Mouse (Mus musculus): Measurements from ENCODE around the gene Il17f.
A peak's percentile ranks its signal among the peaks of the same experiment; 100 is the strongest.
"Not testable (repeated sequence)": the region's sequence is repeated elsewhere in the genome, so short reads cannot be mapped to it uniquely, and the experiment has no call there.

Gene Il17f

DNA sequence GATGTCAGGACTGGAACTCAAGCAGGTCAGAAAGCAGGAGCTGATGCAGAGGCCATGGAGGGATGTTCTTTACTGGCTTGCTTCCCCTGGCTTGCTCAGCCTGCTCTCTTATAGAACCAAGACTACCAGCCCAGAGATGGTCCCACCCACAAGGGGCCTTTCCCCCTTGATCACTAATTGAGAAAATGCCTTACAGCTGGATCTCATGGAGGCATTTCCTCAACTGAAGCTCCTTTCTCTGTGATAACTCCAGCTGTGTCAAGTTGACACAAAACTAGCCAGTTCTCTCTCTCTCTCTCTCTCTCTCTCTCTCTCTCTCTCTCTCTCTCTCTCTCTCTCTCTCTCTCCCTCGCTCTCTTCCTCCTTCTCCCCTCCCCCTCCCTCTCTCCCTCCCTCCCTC lies at the start of gene Il17f:
TSS of gene Il17f (minus strand) at position 101 of the 400 bp plus-strand sequence.
- not testable (repeated sequence) for DNase-seq

DNA sequence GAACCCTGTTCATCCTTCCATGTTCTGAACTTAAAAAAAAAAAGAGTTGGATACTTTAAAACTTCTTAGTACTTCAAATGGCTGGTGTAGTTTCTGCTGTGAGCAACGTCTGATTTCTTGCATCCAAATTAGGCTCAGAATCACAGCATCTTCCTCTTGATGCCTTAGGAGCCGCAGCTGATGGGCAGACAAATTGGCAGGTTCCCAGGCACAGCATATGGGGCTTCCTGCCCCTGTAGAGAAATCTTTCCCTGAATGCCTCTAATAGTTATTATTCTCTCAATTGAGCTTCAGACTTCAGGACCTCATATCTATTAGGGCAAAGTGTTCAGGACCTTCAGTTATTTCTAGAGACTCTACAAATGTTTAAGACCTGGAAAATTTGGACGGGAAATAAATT lies 49.5 kb upstream of the Il17f start:
- DNase-seq: no peak

DNA sequence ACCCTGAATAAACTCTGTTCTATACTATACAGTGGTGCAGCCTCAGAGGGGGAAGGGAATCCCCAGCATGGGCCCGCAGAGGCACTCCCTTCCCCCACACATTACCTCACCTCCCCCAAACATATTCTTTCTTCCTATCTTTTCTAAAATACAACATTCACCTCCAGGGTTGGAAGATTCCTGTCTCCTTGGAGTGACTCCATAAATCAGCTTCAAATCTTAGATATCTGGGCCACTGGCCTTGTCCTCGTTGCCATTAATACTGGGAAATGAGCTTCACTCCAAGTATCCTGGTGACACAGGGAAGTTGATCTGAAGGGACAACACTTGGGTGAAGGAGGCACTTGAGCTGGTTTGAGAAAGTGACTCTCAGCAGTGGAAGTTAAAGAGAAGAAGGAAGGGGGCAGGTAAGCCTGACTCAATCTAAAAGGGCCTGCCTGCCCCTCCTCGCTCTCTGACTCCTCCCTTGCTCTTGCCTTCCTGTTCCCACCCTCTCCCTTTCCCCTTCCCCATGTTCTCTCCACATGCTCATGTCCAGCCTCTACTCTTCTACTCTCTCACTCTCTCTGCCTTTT lies 46.2 kb upstream of the Il17f start:
- no peak for DNase-seq

DNA sequence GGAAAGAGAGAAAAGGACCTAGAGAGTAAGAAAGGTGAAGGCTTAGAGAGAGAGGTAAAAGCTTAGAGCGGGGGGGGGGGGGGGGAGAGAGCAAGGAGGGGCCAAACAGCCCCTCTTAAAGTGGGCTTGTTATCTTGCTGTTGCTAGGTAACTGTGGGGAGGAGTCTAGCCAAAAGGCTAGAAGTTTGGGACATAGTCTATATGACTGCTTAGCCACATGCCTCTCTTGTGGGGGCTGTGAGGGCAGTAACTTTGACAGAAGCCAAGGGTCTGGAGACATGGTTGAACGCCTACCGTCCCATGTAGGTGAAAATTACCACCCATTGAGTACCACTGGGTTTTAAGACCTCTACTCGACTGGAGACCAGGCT lies 42.7 kb upstream of the Il17f start:
- DNase-seq: no peak

DNA sequence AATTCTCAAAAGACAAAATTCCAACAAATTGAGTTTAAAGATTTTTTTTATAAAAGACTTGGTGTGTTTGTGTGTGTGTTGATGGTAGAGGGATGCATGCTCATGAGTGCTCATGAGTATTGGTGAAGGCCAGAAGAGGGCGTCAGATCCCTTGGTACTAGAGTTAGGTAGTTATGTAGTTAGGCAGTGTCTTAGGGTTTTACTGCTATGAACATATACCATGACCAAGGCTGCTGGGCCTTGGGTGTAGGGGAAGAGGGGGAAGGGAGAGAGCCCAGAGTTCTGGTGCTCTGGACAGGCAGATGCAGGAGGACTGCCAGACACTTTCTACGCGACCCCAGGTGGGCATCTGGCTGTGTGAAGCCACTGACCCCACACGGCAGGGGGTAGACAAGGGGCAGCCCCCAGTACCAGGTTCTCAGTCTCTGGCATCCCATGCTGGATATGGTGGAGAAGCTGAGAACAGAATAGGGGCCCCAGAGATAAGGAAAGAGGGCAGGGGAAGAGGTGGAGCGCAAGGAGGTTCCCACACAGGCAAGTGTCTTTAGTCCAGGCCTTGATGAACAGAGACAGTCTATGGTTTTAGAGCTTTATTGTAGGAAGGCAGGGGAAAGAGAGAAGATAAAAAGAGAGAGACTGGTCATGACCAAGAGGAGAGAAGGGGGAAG lies 42.2 kb upstream of the Il17f start:
- no peak for DNase-seq

DNA sequence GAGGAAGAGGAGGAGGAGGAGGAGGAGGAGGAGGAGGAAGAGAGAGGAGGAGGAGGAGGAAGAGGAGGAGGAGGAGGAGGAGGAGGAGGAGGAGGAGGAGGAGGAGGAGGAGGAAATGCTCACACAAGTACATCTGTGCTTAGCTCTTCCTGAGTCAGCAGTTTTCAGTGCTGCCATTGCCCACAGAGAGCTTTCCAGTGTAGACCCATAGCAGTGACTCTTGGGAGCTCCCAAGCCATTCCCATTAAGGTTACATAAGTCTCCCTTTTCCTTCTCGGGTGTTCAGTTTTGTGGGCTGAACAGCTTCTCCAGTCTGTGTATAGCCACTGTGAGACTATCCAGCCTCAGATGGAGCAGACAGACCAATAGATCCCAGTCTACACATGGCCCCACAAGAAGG lies 40.1 kb upstream of the Il17f start:
- no peak for DNase-seq

DNA sequence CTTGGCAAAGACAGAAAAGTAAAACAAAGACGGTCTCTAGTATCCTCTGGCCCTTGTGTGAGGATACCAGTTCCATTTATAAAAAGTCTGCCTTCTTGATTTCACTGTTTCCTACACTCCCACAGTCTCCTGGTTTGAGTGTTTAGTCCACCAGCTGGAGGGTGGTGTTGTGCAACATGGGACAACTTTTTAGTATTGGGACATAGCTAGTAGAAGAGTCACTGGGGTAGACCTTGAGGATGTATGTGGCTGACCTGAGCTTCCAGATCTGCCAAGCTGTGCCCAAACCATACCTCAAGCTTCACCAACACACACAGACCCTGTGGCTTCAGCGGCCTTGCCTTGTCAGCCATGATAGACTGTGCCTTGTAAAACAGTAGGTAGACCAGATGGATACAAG lies 37.6 kb upstream of the Il17f start:
- no peak for DNase-seq

DNA sequence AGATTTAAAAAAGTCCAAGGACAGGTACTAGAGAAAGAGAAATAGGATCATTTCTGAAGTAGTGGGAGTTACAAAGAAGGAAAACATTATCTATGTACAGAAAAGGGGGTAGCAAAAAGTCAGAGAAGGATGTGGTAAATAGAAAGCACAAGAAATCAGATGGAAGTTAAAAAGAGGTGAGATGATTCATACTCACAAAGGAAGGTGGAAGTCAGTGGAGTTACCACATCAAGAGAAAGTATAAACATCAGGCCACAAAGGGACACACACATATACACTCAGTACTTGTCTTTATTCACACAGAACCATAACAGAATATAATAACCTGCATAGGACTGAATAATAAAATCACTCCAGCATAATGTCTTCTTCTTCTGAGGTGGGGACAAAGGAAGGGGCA lies 34.6 kb upstream of the Il17f start:
- no peak for DNase-seq

DNA sequence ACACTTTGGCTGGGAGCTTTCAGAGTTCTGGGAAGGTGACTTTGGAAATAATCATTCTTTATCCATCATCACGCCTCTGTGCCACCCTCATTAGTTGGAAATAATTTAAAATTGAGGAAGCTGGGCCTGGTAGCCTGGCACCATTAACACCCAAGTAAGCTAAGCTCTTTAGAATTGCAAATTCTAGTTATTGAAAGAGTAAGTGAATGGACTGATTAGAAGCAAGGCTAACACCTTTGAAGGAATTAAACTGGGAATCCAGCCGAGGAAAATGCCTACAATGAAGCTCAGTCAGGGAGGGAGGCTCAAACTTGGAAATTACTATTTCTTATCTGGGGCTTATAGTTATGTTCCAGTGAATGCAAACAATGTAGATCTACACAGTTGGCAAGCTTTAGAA lies 33.5 kb upstream of the Il17f start:
- no peak for DNase-seq

DNA sequence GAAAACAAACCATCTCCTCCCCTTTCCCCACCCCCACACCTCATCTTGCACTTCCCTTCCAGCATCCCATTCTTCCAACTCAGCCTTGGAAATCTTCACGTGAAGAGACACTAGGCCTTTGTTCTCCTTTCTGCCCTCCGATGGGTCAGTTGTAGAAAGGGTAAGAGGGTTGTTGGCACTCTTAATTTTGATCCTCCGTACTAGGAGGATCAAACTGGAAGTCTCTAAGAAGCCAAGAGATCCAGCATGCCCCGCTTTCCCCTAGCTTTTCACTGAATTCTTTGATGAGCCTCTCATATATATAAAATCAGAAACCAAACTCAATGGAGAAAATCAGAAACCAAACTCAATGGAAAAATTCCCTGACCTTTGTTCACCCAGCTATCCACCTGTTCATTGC lies 33.1 kb upstream of the Il17f start:
- DNase-seq: no peak

DNA sequence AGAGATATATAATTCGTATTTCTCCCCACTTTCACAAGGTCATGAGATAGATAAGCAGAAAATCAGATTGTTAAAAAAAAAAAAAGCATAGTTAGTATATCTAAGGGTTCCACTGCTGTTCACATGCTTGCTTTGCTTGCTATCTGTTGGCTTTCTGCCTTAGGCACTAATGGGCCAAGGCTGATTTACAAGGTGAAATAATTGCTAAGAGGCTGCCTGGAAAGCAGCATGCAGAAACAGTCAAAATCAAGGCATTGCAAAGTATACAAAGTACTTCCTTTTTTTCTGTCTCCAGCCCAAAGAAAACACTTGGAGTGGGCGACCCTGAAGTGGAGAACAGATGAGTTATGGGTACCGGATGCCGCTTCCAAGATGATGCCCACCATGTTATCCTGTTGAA lies 30.5 kb upstream of the Il17f start:
- no peak for DNase-seq

DNA sequence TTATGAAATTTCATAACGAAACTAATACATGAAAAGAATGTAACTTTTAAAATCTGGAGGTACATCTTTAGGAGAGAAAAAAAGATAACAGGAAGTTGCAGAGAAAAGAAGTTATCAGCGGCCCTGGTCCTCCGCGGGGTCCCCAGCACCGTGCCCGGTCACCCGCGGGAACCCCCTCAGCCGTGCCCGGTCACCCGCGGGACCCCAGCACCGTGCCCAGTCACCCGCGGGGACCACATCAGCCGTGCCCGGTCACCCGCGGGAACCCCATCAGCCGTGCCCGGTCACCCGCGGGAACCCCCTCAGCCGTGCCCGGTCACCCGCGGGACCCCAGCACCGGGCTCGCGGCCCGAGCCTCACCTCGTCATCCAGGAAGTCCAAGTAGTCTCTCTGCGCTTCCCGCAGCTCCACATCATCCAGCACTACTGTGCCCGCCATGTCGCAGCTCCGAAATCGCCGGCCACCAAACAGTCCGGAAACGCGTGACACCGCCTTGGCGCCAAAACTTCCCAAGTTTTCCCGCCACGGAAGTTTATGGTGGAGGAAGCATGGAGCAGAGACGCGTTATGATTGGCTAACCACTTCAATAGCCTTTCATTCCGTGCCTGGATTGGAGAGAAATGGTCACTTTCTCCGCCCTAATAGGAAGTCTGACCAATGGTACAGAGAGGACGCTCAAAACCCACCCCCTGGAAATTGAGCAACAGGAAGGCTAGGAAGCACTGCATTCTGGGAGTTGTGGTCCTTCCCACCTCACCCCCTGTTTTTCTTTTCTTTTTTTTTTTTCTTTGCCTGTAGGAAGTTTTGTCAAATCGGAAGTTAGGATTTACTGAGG lies 29.6 kb upstream of the Il17f start, which contains the start of gene Mcm3:
TSS of gene Mcm3 (minus strand) at position 542 of the 835 bp plus-strand sequence.
- DNase-seq: peak; percentile 88

DNA sequence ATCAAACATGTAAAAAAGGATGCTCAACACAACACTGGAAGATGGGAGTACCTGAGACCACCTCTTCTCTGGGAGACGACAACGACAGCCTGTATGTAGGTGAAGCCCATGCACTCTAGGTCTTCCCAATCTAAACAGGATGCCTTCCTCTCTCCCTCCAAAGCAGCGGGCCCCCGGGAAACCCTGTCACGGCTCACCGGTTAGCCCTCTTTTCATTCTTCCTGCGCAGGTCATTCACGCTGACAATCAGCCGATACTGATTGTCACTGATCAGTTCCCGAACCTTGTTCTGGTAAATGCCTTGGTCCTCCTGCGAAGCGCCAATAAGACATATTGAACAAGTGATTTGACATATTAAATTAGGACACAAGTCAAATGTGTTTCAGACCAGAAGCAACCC lies 27.2 kb upstream of the Il17f start:
- no peak for DNase-seq

DNA sequence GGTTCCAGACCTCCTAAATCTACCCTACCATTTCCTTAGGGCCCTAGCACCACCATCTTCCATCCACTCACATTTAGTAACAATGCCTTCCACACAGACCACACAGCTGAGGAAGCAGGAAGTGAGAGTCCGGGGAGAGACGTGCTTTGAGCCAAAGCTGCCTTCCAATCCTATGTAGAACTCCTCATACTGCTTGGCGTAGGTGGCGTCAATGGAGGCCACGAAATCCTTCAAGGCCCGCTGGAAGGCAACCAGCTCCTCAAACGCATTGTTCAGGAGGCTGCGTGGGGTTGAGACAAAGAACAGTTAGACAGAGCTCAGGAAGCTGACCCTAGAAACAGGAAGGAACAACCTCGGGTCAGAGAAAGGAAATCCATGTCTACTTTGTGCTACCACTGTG lies 26.8 kb upstream of the Il17f start:
- DNase-seq: no peak

DNA sequence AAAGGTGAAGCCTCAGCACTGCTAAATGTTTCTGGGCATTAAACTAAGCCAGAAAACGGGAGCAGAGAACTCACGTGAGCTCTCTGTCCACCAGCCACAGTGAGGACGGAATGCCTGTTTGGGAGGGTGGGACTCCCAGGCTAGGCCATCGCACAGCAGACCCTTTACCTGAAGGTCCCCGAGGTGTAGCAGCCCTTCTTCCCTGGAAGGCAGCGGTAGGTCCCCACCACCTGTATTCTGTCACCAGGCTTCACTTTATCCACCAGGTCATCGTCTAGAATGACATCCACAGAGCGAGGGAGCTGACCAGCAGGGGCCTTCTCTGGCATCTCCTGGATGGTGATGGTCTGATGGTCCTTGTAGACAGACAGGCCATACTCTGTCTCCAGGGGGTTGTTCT lies 24.1 kb upstream of the Il17f start:
- DNase-seq: no peak

DNA sequence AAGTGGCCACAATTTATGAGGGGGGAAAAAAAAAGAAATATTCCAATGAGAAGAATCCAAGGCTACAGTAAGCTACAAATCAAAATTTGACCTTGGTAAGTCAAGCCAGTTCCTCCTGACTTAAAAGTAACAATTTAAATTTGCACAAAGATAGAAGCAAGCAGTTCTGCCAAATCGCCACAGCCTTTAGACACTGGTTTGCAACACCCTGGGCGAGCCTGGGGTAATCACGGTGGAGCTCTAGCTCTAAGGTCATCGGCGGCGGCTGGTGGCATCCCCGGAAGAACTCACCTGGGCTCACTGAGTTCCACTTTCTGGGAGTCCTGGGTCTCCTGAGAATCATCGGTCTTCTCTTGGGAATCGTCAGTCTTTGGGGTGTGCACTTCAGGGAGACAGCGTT lies 14.1 kb upstream of the Il17f start:
- DNase-seq: no peak

DNA sequence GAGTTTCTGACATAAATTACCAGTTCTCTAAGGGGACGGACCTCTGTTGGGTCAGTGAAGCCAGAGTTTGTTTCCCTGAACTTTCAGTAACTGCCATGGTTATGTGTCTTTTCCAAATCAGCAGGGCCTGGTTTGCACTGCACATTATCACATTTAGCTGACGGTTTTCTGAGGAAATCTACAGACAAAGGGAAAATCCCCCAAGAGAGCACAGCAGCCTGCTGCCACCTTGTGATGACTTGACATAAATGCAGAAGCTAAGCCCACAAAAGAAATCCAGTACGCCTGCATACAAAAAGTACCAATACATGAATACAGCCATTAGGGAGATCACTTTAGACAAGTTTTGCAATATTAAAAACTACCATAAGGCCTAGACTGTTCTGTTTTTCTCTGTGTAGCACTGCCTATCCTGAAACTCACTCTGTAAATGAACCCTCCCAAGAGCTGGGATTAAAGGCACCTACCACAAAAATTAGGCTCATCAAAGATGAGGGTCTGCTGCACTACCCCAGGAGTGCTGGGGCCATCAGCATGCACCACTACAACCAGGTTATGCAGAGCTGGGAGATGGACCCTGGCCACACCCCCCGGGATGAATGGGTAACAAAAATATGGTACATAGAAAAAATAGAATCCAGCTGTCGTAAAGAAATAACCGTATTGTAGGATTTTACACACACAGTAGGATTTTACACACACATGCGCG lies 11.4 kb upstream of the Il17f start:
- DNase-seq: peak; percentile 11

DNA sequence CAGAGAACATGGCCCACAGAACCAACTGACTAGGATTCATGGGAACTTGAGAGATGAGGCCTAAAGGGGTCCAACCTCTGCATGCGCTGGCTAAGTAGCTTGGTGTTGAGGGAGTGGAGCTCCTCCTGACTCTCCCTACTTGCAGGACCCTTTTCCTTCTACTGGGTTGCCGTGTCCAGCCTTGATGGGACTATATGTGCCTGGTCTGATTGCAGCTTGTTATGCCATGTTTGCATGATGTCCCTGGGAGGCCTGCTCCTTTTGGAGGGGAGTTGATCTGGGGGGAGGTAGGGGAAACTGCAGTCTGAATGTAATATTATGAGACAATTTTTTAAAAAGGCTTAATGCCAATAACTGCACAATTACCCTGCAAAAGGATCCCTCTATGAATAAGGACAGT lies 10.9 kb upstream of the Il17f start:
- no peak for DNase-seq

DNA sequence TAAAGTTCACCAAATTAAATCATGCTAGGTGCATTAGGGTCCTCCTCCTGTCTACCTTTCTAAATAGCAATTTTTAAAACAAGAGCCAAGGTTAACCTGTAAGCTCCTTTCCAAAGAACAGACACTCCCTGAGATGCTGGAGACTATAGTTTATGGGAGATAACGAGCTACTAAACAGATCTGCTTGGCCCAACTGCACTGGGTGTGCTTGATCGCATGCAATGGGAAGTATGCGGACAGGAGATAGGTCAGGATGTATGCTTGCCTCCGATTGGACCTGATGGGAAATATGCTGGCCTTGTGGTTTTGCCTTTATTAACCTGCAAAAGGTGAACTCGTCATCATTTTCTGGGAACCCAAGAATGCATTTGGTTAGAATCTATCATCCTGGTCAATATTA lies 4.8 kb upstream of the Il17f start:
- DNase-seq: no peak

DNA sequence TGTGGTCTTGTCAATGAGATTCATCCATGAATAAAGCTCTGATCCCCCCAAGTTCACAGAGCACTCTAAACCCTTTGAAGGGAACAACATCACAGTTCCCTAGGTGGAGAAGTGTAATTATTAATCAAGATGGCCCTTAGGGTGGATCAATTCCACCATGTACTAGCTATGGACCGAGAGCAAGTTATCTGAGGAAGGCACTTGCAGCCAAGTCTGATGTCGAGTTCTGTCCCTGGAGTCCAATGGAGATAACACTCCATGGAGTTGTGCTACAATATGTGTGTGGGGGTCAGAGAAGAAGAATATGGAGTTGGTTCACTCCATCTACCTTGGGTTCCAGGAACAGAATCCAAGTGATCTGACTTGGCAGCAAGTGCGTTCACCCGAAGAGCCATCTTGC lies 4.3 kb upstream of the Il17f start:
- no peak for DNase-seq

DNA sequence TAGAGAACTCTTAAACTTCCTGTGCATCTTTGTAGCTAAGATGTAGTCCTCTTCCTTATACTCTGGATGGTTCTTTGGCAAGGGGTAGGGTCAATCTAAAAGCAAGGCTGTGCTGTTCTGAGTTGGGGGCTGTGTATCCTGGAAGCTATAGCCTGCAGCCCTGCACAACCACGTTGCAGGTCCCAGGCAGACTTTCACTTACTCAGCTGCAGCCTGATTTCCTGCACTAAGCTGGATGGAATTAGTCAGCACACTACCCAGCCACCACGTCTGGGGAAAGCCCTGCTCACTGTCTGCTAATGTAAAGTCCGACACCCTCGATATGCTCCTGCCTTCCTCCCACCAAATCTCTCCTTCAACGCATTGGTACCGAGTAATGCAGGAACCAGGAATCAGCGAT lies 997 bp upstream of the Il17f start:
- no peak for DNase-seq

DNA sequence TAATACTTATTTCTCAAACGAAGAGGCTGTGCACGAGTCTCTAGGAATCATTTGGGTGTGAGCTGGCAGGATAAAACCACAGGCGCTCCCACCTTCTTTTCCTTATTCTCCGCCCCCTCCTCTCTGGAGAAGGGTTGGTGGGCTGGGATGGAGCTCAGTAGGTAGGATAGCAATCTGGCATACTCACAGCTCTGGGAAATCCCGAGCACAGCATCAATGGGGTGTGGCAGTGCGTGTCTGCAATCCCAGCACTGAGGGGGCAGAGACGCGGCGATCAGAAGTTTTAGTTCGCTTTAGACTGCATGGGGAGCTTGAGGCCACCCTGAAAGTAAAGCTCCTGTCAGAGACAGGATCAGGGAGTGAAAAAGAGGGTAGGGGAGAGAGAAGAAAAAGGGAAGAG lies 2.0 kb downstream of the Il17f start:
- DNase-seq: no peak

DNA sequence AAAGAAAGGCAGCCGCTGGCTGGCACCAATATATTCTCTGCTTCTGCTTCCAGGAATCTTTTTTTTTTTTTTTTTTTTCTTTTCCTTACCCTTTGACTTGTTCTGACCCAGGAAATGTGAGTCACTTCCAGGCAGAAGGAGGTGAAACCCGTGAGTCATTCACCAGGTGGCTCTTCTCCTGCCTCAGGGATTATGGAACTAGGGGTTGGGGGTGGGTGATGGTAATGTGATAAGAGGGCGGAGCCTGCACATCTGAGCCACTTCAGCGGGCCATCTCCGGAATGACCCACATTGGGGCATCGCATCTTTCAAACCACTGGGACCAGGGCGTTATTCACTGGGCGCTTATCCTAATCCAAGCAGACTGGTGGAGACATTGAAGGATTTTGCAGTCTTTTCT lies 3.4 kb downstream of the Il17f start:
- DNase-seq: no peak

DNA sequence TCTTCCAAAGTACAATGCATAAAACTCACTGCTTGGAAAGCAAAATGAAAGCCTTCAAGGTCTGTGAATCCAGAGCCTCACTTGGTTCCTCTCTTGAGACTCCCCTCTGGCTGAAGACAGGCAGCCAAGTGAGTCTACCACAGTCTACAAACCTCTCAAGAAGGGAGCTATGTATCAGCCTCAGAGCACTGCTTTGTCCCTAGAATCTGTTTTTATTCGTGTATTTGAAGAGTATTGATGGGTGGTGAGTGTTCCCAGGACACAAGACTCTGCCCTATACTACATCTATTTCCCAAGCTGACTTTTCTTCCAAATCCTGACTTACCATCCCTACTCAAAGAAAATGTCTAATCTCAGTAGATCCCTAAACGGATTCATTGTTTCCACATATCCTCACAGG lies 12.1 kb downstream of the Il17f start:
- DNase-seq: no peak

Data from kidney, adult 18-20 months (tissue).